Mouse (Mus musculus): Measurements from ENCODE around the gene Fahd1.

Fahd1 gene

GRCm38 (mm10) chr17:24885356-24886133, 35.4 kb upstream of the Fahd1 start:
- no peak for DNase-seq

DNA sequence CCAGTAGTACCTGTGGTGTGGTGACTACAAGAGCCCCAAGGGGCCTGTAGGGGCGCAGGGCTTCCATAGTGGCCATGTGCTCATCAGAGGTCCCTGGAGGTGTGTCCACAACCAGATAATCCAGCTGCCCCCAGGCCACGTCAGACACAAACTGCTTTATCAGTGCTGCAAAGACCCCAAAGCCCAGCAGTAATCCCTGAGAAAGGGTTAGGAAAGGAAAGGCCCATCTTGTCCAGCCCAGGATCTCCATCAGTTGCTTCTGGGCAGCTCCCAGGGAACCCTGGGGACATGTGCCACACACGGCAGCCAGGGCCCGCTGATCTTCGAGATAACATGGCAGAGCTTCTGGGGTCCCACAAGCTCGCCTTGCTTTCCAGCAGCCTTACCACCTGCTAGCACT, 34.2 kb upstream of the Fahd1 start:
- no peak for DNase-seq

- DNase-seq, result peak in 1 of 2 experiments; percentile 32
These were observed 31.7 kb upstream of the Fahd1 start for GRCm38 (mm10) chr17:24881738-24882440.

DNA sequence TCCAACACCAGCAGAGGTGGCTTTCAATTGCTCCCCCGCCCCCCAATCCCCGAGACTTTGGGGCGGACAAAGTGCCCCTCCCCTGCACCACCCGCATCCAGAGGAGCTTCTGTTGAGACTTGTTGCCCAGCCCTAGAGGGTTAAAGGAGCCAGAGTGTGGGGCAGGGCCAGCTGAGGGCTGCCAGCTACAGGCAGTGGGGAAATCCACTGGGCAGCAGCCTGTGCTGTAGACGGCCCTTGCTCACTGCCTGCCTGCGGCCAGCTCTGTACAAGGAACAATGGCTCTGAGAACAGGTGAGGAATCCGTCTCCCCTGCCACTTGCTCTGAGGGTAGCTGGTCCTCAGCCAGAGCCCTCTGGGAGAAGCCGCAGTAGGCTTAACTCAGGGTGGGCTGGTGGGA, 28.4 kb upstream of the Fahd1 start:
- no peak for DNase-seq

DNA sequence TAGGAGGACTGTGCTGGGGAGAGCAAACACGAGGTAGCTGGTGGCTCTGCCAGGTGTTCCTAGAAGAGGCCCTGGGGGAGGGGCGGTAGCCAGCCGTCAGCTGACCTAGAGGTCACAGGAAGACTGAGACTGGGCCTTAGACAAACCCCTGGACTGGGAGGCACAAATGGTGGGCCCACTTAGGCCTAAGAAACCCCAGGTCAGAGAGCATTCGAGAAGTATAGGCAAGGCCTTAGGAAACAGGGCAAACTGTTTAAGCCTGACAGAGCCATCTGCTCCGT, 27.9 kb upstream of the Fahd1 start:
- peak; percentile 40 to 67 for DNase-seq

- no peak for DNase-seq
These were observed 27.4 kb upstream of the Fahd1 start for GRCm38 (mm10) chr17:24877336-24878116.

DNA sequence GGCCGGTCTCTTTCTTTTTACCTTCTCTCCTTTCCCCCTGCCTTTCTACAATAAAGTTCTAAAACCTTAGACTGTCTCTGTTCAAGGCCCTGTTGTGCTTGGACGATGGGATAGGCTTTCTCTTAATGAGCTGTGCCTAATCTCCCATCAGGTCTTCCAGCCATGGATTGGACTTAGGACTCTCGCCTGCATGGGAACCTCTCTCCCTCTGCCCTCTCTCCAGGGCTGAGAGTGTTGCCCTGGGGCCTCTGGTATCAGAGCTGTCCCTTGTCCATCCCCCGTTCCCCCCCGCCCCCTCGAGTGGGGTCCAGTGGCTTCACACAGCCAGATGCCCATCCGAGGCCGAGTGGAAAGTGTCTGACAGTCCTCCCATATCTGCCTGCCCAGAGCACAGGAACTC, 24.8 kb upstream of the Fahd1 start:
- DNase-seq, result no peak

DNA sequence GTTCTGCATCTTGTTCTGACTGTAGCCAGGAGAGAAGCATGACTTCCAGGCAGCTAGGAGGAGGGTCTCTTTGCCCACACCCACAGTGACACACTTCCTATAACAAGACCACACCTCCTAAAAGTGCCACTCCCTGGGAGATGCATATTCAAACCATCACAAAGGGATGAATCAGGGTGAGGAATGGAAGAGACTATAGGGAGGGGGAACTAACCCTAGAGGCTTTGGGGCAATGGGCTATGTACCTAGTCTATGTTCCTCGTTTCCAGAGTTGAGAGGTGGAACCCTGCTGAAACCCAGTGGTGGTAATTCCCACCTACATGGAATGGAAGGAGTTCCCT, 24.2 kb upstream of the Fahd1 start:
- no peak for DNase-seq

- no peak for DNase-seq
These were observed 23.7 kb upstream of the Fahd1 start for GRCm38 (mm10) chr17:24873695-24874404.

DNA sequence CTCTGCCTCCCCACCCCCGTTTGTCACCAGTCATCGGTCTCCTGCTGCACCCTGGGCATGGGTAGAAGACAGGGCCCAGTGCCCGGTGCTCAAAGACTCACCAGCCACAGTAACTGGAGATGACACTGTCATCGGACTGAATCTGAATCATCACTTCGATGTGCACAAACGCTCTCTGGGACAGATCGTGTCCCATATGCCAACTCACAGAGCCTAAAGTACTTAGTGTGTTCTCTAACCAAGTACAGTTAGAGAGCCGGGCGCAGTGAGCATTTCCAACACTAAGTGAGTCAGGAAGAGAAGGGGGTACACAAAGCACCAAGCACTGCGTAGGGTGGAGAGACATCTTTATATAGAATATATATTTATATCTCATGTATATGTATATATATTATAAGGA, 17.8 kb upstream of the Fahd1 start:
- DNase-seq, result no peak

DNA sequence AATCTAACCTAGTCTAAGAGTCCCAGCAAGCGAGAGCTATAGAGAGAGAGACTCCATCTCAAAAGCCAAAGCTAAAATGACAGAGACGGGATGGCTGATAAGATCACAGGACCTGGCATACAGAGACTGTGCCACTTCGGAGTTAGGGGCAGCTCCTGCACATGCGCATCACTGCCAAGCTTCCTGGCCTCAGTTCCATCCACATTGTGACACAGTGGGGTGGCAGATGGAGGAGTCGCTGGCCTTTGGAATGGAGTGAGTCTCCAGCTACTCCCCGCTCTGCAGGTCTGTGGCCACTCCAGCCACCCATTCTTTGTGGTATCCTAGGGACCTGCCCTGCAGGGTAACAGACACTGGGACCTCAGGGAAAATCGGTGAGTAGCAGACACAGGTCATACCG, 15.6 kb upstream of the Fahd1 start, which contains the start of gene Igfals:
Gene Igfals (plus strand): TSS at position 222 of the 400 bp plus-strand sequence.
- no peak for DNase-seq

DNA sequence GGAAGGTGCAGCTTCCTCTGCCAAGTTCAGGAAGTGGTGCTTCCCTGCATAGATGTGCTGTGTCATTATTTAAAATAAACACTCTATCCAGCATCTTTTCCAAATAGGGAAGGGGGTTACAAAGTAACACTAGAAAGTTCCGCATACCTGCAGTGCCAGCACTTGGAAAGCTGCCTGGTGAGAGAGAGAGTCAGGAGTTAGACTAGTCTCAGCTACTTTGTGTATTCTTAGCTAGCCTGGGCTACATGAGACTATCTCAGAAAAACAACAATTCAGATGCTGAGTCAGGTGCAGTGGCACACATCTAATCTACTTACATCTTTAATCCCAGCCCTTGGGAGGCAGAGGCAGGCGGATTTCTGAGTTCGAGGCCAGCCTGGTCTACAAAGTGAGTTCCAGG, 11.6 kb upstream of the Fahd1 start:
- DNase-seq, result no peak

- DNase-seq, result no peak
These were observed 9.9 kb upstream of the Fahd1 start for GRCm38 (mm10) chr17:24860076-24860475.

GRCm38 (mm10) chr17:24858967-24859366, 8.8 kb upstream of the Fahd1 start:
- DNase-seq, result no peak

- no peak for DNase-seq
These were observed 7.8 kb upstream of the Fahd1 start for GRCm38 (mm10) chr17:24857831-24858470.

DNA sequence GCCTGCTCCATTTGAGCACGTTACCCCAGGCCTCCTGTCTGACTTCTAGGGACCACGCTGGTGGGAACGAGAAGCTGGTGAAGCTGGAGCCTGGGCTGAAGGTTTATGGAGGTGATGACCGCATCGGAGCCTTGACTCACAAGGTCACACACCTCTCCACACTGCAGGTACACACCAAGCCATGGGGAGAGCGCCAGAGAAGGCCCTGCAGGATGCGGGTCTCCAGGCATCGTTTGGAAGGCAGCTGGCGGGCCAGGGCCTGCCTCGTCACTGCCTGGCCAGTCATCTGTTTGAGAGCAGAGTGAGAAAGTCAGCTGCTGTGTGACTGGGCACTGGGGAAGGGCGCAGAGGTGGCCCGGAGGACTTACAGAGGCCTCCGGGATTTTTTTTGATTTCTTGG, 6.4 kb upstream of the Fahd1 start:
- no peak for DNase-seq

- DNase-seq, result no peak
These were observed 5.8 kb upstream of the Fahd1 start for GRCm38 (mm10) chr17:24855838-24856464.

DNA sequence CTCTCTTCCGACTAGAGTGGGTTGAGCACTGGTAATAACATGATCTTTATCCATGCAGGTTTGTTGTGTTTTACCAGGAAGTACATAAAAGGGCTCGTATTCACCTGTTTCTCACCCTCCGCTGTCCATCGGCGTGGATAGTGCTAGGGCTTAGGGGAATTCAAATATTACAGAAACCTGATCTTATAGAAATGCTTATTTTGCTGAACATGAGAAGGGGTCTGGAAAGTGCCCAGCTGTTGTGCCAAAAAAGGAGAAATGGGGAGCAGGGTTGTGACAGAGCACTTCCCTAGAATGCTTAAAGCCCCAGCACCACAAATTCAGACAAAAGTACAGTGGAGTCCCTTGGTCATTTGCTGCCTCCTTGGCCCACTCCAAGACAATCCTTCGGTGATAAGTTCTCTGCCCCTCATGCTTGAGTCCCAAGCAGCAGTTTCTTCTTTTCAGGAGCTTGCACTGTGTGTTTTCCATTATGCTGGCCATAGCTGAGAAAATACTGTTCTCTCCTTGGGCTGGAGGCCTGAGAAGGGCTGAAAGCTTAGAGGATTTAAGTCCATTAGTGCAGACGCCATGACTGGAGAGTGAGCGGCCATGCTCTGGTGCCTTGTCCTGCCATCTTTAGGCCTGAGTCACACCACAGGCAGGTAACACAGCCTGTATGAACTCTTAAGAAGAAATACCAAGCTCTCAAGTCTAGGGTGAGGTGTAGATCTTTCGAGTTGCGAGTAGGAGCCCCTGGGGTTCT, 1.4 kb upstream of the Fahd1 start:
- DNase-seq, result no peak

DNA sequence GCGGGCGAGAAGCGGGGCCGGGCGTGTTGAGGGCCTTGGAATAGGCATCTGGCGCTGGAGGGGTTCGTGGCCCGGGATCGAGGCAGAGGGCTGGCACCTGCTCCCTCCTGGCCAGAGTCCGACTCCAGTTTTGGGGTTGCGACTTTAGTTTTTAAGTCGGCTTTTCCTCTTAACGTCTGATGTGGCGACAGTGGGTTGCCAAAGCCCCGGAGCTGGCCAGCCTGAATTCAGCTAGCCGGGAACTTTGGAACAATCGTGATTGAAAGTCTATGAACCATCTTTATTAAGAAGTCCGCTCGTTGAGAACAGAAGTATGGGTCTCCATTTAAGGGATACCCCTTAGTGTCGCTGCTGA, 586 bp upstream of the Fahd1 start:
- no peak for DNase-seq

DNA sequence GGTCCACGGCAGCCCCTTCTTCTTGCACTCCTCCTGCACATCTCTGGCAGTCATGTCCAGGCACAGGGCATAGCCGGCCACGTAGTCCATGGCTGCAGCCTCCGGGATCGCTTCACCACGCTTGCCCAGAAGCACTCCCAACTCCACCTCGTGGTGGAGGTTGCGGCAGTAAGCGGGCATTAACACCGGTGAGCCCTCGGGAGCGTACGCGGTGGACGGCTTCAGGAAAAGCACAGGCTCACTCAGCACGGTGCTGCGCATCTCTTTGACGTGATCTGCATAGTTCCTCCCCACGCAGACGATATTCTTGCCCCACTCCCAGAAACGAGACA, 465 bp downstream of the Fahd1 start:
- DNase-seq, result no peak

DNA sequence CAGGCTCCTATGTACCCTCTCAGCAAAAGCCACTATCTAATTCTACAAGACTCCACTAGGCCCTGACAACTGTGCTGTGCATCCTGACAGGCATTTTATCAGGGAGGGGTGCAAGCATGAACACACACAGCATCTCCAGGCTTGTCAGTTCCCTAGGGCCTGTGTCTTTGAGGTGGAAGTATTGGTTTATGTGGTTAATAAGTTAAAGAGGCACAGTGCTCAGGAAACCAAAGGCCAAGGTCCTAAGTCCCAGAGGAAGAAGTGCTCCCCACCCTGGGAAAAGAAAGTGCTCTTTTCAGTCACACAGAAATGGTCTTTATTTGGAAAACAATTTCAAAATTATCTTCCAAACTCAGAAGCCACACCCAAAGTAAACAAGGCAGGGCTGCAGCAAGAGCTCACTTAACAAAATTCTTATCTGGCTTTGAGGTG, 1.5 kb downstream of the Fahd1 start:
- DNase-seq, result no peak

- DNase-seq, result no peak
These were observed 2.8 kb downstream of the Fahd1 start for GRCm38 (mm10) chr17:24847386-24847785.

Data from thymus, postnatal 36 days (tissue).